Mouse (Mus musculus): ENCODE results near the gene Gm49601. TPM values are rescaled to one million over a fixed set of nuclear protein-coding genes. Genes with fewer than 3 reads are reported as not detected.

The Gm49601 gene
- polyA plus RNA-seq, 1 experiment from 2014 or later: 1.2 TPM

DNA sequence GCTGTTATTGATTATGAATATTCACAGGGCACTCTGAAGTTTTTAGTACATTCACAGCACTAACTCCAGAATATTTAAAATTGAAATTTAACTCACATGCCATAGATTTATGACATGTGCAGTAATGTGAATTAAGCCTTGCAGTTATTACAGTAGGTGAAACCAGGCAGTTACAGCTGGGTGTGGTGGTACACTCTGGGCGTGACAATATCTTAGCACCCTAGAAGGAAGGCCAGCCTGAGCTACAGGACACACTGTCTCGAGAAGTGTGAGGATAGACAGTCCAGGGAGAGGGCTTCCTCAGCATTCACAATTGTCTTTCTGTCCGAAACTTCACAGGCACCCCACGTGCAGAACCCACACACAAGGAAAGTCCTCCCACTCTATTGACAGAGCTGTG lies 18.3 kb upstream of the Gm49601 start:
- Histone ChIP-seq H3K27me3 (ENCODE audit: control insufficient read depth, insufficient read depth, low read length) (no peaks in the 10 kb centered on the region), H3K27ac (ENCODE audit: low read depth, low read length) (no peak overlapping the region), H3K4me3 (ENCODE audit: low read length) (no peak overlapping the region), H3K4me1 (ENCODE audit: control insufficient read depth, insufficient read depth, low read length) (no peaks in the 10 kb centered on the region), H3K9me3 (ENCODE audit: control insufficient read depth, low read length) (no peaks in the 10 kb centered on the region), H3K9ac (ENCODE audit: low read depth, low read length) (no peak overlapping the region), H3K4me2 (replicated peaks; ENCODE audit: low read depth, low read length) (no peak overlapping the region), H3K36me3 (ENCODE audit: control insufficient read depth, insufficient read depth, low read length) (no peaks in the 10 kb centered on the region)
- no peak for ATAC-seq (ENCODE audit: low FRiP score, low TSS enrichment)
- 83% methylated on average over 4 of the region's 4 CpGs for WGBS

DNA sequence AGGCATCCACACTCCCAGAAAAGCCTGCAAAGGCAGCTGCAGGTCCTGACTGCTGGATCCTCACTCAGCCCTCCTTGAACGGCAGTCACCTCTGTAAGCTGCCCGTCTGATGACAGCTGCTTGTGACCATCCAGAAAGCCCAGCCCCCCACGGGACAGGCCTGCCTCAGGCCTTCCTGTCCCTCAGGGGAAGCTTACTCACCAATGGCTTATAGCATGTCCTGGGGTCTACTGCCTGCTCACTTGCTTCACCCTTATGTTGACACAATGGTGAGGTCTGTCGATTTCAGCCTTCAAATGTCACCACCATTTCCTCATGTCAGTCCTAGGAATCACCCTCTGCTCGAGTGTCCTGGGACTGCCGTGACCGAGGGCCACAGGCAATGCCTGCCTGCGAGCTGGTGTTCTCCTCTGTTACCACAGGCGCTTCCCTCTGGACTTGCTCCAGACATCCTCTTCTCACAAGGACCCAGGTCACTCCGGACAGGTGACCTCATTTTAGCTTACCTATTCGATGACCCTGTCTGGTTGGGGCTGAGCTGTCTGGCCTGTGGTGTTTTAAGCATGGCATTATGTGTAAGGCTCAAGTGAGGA lies 17.3 kb upstream of the Gm49601 start:
- H3K4me3 ChIP-seq (ENCODE audit: low read length): no peak overlapping the region
- H3K4me2 ChIP-seq (replicated peaks; ENCODE audit: low read depth, low read length): no peak overlapping the region
- WGBS: 78% methylated on average over 11 of the region's 11 CpGs
- no peaks in the 10 kb centered on the region for H3K9me3 ChIP-seq (ENCODE audit: control insufficient read depth, low read length)
- H3K9ac ChIP-seq (ENCODE audit: low read depth, low read length): no peak overlapping the region
- no peaks in the 10 kb centered on the region for H3K27me3 ChIP-seq (ENCODE audit: control insufficient read depth, insufficient read depth, low read length)
- H3K36me3 ChIP-seq (ENCODE audit: control insufficient read depth, insufficient read depth, low read length): no peaks in the 10 kb centered on the region
- no peak overlapping the region for H3K27ac ChIP-seq (ENCODE audit: low read depth, low read length)
- ATAC-seq (ENCODE audit: low FRiP score, low TSS enrichment): no peak
- H3K4me1 ChIP-seq (ENCODE audit: control insufficient read depth, insufficient read depth, low read length): no peaks in the 10 kb centered on the region

DNA sequence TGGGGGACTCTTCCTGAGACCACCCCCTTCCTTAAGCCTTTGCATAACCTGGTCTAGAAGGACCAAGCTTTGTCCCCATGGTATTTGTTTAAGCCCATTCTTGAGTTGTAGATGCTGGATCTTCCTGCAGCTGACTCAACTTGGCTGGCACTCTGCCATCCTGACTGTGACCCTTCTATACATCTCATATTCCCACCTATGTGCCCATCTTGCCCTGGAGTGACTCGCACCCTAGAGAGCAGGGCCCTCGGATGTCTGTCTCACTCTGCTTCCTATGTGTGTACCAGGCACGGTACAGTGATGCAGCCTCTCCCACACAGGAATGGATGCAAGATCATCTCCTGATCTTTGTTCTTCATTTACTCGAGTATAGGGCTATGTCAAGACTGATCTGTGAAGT lies 16.7 kb upstream of the Gm49601 start:
- Histone ChIP-seq H3K36me3 (ENCODE audit: control insufficient read depth, insufficient read depth, low read length) (no peaks in the 10 kb centered on the region), H3K4me1 (ENCODE audit: control insufficient read depth, insufficient read depth, low read length) (no peaks in the 10 kb centered on the region), H3K27me3 (ENCODE audit: control insufficient read depth, insufficient read depth, low read length) (no peaks in the 10 kb centered on the region), H3K9ac (ENCODE audit: low read depth, low read length) (no peak overlapping the region), H3K9me3 (ENCODE audit: control insufficient read depth, low read length) (no peaks in the 10 kb centered on the region), H3K27ac (ENCODE audit: low read depth, low read length) (no peak overlapping the region), H3K4me3 (ENCODE audit: low read length) (no peak overlapping the region), H3K4me2 (replicated peaks; ENCODE audit: low read depth, low read length) (no peak overlapping the region)
- ATAC-seq (ENCODE audit: low FRiP score, low TSS enrichment): no peak
- WGBS: 74% methylated on average over 4 of the region's 4 CpGs

DNA sequence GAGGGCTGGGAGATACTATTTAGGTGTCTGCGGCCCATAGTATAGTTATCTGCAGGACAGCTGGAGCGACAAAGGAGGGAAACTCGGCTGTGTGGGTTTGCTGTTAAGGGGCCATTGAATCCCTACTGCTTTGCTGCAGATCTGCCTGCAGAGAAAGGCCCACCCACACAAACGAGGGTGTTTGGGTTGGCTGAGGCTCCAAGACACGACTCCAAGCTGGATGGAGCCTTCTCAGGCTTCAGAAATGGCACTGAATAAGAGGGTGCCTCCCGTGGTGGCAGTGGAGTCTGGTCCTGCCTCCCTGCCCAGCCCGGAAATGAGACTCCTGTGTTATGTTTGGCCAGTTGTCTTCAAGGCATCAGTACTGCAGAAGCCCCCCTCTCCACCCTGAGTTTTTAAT lies 16.1 kb upstream of the Gm49601 start:
- H3K4me2 ChIP-seq (replicated peaks; ENCODE audit: low read depth, low read length): no peak overlapping the region
- H3K4me1 ChIP-seq (ENCODE audit: control insufficient read depth, insufficient read depth, low read length): no peaks in the 10 kb centered on the region
- no peaks in the 10 kb centered on the region for H3K9me3 ChIP-seq (ENCODE audit: control insufficient read depth, low read length)
- ATAC-seq (ENCODE audit: low FRiP score, low TSS enrichment): no peak
- no peak overlapping the region for H3K4me3 ChIP-seq (ENCODE audit: low read length)
- H3K27ac ChIP-seq (ENCODE audit: low read depth, low read length): no peak overlapping the region
- no peak overlapping the region for H3K9ac ChIP-seq (ENCODE audit: low read depth, low read length)
- no peaks in the 10 kb centered on the region for H3K27me3 ChIP-seq (ENCODE audit: control insufficient read depth, insufficient read depth, low read length)
- no peaks in the 10 kb centered on the region for H3K36me3 ChIP-seq (ENCODE audit: control insufficient read depth, insufficient read depth, low read length)
- 48% methylated on average over 7 of the region's 7 CpGs for WGBS

DNA sequence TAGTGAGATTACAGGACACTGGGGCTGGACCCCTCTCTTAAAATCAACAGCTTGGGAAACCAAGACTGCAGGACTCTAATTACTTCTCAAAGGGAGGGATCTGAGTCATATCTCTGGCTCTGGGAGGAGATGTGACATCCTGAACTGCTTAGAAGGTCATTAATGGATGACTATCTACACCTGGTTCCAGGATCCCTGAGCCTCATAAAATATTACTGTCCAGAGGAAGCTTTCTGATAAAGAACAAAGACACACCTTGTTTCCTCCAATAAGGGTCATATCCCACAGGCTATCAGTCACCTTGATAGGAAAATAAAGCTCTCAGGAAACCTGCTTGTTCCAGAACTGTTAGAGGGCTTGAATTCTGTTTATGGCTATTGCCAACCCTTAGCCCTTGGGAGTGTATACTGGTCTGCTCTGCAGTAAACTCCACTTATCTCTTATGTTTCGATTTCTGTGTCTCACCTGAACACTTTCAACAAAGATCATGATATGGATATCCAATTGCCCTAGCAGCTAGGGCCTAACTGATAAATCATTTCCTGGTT lies 13.2 kb upstream of the Gm49601 start:
- H3K27ac ChIP-seq (ENCODE audit: low read depth, low read length): no peak overlapping the region
- H3K4me3 ChIP-seq (ENCODE audit: low read length): no peak overlapping the region
- no peak overlapping the region for H3K4me2 ChIP-seq (replicated peaks; ENCODE audit: low read depth, low read length)
- 82% methylated on average over 1 of the region's 1 CpGs for WGBS
- H3K4me1 ChIP-seq (ENCODE audit: control insufficient read depth, insufficient read depth, low read length): no peaks in the 10 kb centered on the region
- no peaks in the 10 kb centered on the region for H3K27me3 ChIP-seq (ENCODE audit: control insufficient read depth, insufficient read depth, low read length)
- H3K9me3 ChIP-seq (ENCODE audit: control insufficient read depth, low read length): no peaks in the 10 kb centered on the region
- H3K36me3 ChIP-seq (ENCODE audit: control insufficient read depth, insufficient read depth, low read length): no peaks in the 10 kb centered on the region
- no peak overlapping the region for H3K9ac ChIP-seq (ENCODE audit: low read depth, low read length)
- ATAC-seq (ENCODE audit: low FRiP score, low TSS enrichment): no peak

DNA sequence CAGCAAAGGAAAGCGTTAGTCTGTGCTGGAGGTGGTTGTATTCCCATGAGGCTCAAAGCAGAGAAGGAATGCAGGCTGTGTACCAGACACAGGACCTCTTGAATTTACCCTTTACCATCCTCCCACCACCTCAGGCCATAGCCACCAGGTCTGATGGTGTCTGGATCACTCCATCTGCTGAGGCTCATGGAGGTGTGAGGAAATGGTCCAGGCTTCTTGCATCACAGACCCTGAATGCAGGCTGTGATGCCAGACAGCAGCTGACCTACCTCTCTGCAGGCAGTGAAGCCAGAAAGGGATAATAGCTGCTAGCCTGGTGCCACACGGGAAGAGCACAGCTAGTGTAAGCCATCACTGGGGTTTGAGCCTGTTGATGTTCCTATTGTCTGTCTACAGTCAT lies 12.2 kb upstream of the Gm49601 start:
- WGBS: 61% methylated on average over 2 of the region's 2 CpGs
- H3K4me1 ChIP-seq (ENCODE audit: control insufficient read depth, insufficient read depth, low read length): no peaks in the 10 kb centered on the region
- H3K27me3 ChIP-seq (ENCODE audit: control insufficient read depth, insufficient read depth, low read length): no peaks in the 10 kb centered on the region
- no peaks in the 10 kb centered on the region for H3K9me3 ChIP-seq (ENCODE audit: control insufficient read depth, low read length)
- no peak overlapping the region for H3K27ac ChIP-seq (ENCODE audit: low read depth, low read length)
- no peak for ATAC-seq (ENCODE audit: low FRiP score, low TSS enrichment)
- no peaks in the 10 kb centered on the region for H3K36me3 ChIP-seq (ENCODE audit: control insufficient read depth, insufficient read depth, low read length)
- no peak overlapping the region for H3K4me3 ChIP-seq (ENCODE audit: low read length)
- no peak overlapping the region for H3K4me2 ChIP-seq (replicated peaks; ENCODE audit: low read depth, low read length)
- no peak overlapping the region for H3K9ac ChIP-seq (ENCODE audit: low read depth, low read length)

DNA sequence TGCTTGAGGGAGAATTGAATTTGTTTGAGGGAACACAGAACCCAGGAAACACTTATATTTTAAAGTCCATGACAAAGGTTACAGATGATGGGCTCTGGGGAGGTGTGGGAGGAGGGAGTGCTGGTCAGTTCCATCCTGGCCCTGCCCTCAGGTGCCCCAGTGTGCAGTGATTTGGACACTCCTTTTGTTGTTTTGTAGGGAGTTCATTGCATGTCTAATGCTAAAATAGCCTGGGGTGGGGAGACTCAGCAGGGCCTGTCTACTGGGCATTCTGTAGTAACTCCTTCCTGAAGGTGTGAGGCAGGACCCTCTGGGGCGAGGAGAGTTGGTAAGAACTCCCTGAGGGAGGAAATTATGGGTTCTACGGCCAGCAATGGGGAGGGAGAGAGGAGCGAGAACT lies 10.6 kb upstream of the Gm49601 start:
- 38% methylated on average over 3 of the region's 3 CpGs for WGBS
- H3K36me3 ChIP-seq (ENCODE audit: control insufficient read depth, insufficient read depth, low read length): no peaks in the 10 kb centered on the region
- H3K4me2 ChIP-seq (replicated peaks; ENCODE audit: low read depth, low read length): no peak overlapping the region
- H3K4me3 ChIP-seq (ENCODE audit: low read length): no peak overlapping the region
- H3K27ac ChIP-seq (ENCODE audit: low read depth, low read length): no peak overlapping the region
- no peak for ATAC-seq (ENCODE audit: low FRiP score, low TSS enrichment)
- no peak overlapping the region for H3K9ac ChIP-seq (ENCODE audit: low read depth, low read length)
- no peaks in the 10 kb centered on the region for H3K27me3 ChIP-seq (ENCODE audit: control insufficient read depth, insufficient read depth, low read length)
- H3K9me3 ChIP-seq (ENCODE audit: control insufficient read depth, low read length): no peaks in the 10 kb centered on the region
- no peaks in the 10 kb centered on the region for H3K4me1 ChIP-seq (ENCODE audit: control insufficient read depth, insufficient read depth, low read length)

DNA sequence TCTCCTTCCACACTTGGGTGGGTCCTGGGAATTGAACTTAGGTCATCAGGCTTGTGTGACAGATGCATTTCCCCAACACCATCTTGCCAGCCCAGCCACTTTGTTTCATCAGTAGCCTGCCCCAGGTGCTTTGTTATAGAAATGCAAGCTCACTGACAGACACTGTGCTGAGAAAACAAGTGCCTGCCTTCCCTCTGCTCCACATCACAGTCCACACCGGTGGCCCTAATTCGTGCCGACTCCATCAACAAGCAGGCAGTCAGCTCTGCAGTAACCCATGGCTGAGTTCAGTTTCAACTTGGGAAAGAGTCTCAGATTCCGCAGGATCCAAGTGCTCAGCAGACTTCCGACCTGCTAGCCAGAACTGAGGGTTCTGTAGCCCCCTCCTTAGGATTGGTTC lies 10.2 kb upstream of the Gm49601 start:
- no peaks in the 10 kb centered on the region for H3K27me3 ChIP-seq (ENCODE audit: control insufficient read depth, insufficient read depth, low read length)
- no peak overlapping the region for H3K9ac ChIP-seq (ENCODE audit: low read depth, low read length)
- no peak overlapping the region for H3K27ac ChIP-seq (ENCODE audit: low read depth, low read length)
- H3K9me3 ChIP-seq (ENCODE audit: control insufficient read depth, low read length): no peaks in the 10 kb centered on the region
- H3K4me1 ChIP-seq (ENCODE audit: control insufficient read depth, insufficient read depth, low read length): no peaks in the 10 kb centered on the region
- ATAC-seq (ENCODE audit: low FRiP score, low TSS enrichment): no peak
- H3K4me2 ChIP-seq (replicated peaks; ENCODE audit: low read depth, low read length): no peak overlapping the region
- 65% methylated on average over 5 of the region's 5 CpGs for WGBS
- H3K36me3 ChIP-seq (ENCODE audit: control insufficient read depth, insufficient read depth, low read length): no peaks in the 10 kb centered on the region
- H3K4me3 ChIP-seq (ENCODE audit: low read length): no peak overlapping the region

DNA sequence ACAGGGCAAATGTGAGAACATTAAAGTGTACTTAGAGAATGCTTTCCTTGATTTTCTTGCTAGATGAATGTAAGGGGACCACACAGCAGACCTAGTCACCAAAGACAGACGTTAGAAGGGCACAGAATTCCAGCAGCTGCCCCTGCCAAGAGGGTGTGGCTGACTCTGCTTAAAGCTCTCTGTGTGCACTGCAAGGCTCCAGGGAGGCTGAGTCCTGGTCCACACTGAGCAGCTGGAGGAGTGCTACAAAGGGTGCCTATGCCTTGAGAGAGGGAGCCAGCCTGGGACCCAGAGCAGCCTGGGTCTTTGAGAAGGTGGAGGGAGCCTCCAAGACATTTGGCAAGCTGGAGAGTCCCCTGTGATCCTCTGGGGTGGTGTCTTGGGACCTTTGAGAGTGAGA lies 7.1 kb upstream of the Gm49601 start:
- peaks cover 8% of the 10 kb centered on the region; the same call in 1 of the 2 replicates for H3K4me1 ChIP-seq (ENCODE audit: control insufficient read depth, insufficient read depth, low read length)
- no peak overlapping the region for H3K27ac ChIP-seq (ENCODE audit: low read depth, low read length)
- no peak overlapping the region for H3K4me3 ChIP-seq (ENCODE audit: low read length)
- no peak overlapping the region for H3K9ac ChIP-seq (ENCODE audit: low read depth, low read length)
- 21% methylated on average over 1 of the region's 1 CpGs for WGBS
- ATAC-seq (ENCODE audit: low FRiP score, low TSS enrichment): no peak
- H3K9me3 ChIP-seq (ENCODE audit: control insufficient read depth, low read length): no peaks in the 10 kb centered on the region
- peaks cover 8% of the 10 kb centered on the region for H3K27me3 ChIP-seq (ENCODE audit: control insufficient read depth, insufficient read depth, low read length)
- no peak overlapping the region for H3K4me2 ChIP-seq (replicated peaks; ENCODE audit: low read depth, low read length)
- H3K36me3 ChIP-seq (ENCODE audit: control insufficient read depth, insufficient read depth, low read length): no peaks in the 10 kb centered on the region

Data from kidney, embryonic 14.5 days (tissue).